Mouse (Mus musculus) hindbrain, embryonic 13.5 days (tissue): ENCODE measurements around the gene Sphk2. TPM values are rescaled to one million over a fixed set of nuclear protein-coding genes. Genes with fewer than 3 reads are reported as not detected.
"Not testable (repeated sequence)": the region's sequence is repeated elsewhere in the genome, so short reads cannot be mapped to it uniquely, and the experiment has no call there.

Experiments
- ATAC-seq: fragments of 200-750 bp; cut with Nextera tagmentation; 2 replicates; pipeline ENCODE4 v1.8.0; 2017; ENCODE audit warnings: moderate TSS enrichment; ENCODE audit not compliant: low FRiP score
- H3K27ac ChIP-seq: fragments of 300-500 bp; sonication (generic); 2 replicates; pipeline ENCODE4 v1.5.1; 2015; ENCODE audit warnings: inconsistent platforms, mild to moderate bottlenecking, moderate library complexity
- H3K27me3 ChIP-seq: fragments of 300-500 bp; sonication (generic); 2 replicates; pipeline ENCODE4 v1.6.1; 2015; ENCODE audit warnings: mild to moderate bottlenecking, inconsistent platforms
- H3K36me3 ChIP-seq: fragments of 300-500 bp; sonication (generic); 2 replicates; pipeline ENCODE4 v1.6.1; 2015; ENCODE audit warnings: mild to moderate bottlenecking, inconsistent platforms
- H3K4me1 ChIP-seq: fragments of 300-500 bp; sonication (generic); replicated peaks from 2 replicates; pipeline ENCODE4 v1.6.1; 2015; ENCODE audit warnings: inconsistent platforms
- H3K4me2 ChIP-seq: fragments of 300-500 bp; sonication (generic); 2 replicates; pipeline ENCODE4 v1.6.1; 2015; ENCODE audit warnings: inconsistent platforms, mild to moderate bottlenecking, moderate library complexity
- H3K4me3 ChIP-seq: fragments of 300-500 bp; sonication (generic); 2 replicates; pipeline ENCODE4 v1.5.1; 2015; ENCODE audit warnings: mild to moderate bottlenecking, inconsistent platforms
- H3K9ac ChIP-seq: fragments of 300-500 bp; sonication (generic); 2 replicates; pipeline ENCODE4 v1.6.1; 2015; ENCODE audit warnings: mild to moderate bottlenecking, inconsistent platforms
- H3K9me3 ChIP-seq: fragments of 300-500 bp; sonication (generic); 2 replicates; pipeline ENCODE4 v1.6.1; 2016; ENCODE audit warnings: inconsistent platforms
- WGBS: fragments of 180-500 bp; shearing (Covaris S2); methylation state at CpG from one replicate; pipeline ENCODE4 v1.1.7; 2015; 5-methylcytosine and 5-hydroxymethylcytosine counted together
- polyA plus RNA-seq: library from polyadenylated mRNA; unstranded; fragments of >200 nt; fragmentation: Nextera tagmentation; extraction: Ambion mirVana; gene quantifications from 2 replicates; pipeline ENCODE4 v1.2.1, GENCODE M21; 2015

The Sphk2 gene
- polyA plus RNA-seq, 1 experiment from 2014 or later: 25.0 TPM

- Histone ChIP-seq H3K9ac (peak overlapping the region; percentile 65), H3K27me3 (peaks cover 11% of the 10 kb centered on the region), H3K4me3 (no peak overlapping the region), H3K9me3 (no peaks in the 10 kb centered on the region), H3K36me3 (no peaks in the 10 kb centered on the region), H3K27ac (peak overlapping the region; percentile 63), H3K4me2 (peak overlapping the region; percentile 44), H3K4me1 (peaks cover 27% of the 10 kb centered on the region; the same call in 1 of the 2 replicates)
- peak; percentile 70 for ATAC-seq
- 30% methylated on average over 14 of the region's 14 CpGs for WGBS
These were observed 35.4 kb downstream of the Sphk2 start for GRCm38 (mm10) chr7:45682144-45683126.

- ATAC-seq: no peak
- H3K9me3 ChIP-seq: no peaks in the 10 kb centered on the region
- no peak overlapping the region for H3K9ac ChIP-seq
- H3K36me3 ChIP-seq: no peaks in the 10 kb centered on the region
- H3K4me1 ChIP-seq: peaks cover 22% of the 10 kb centered on the region; the same call in 1 of the 2 replicates
- H3K27ac ChIP-seq: no peak overlapping the region
- H3K27me3 ChIP-seq: peaks cover 7% of the 10 kb centered on the region; the same call in 1 of the 2 replicates
- H3K4me3 ChIP-seq: no peak overlapping the region
- WGBS: 91% methylated on average over 8 of the region's 8 CpGs
- no peak overlapping the region for H3K4me2 ChIP-seq
These were observed 36.6 kb downstream of the Sphk2 start for GRCm38 (mm10) chr7:45681046-45681736.

- no peak overlapping the region for H3K4me3 ChIP-seq
- no peak for ATAC-seq
- no peak overlapping the region for H3K4me2 ChIP-seq
- no peaks in the 10 kb centered on the region for H3K36me3 ChIP-seq
- H3K9me3 ChIP-seq: no peaks in the 10 kb centered on the region
- WGBS: 69% methylated on average over 14 of the region's 14 CpGs
- H3K9ac ChIP-seq: no peak overlapping the region; the same call in 1 of the 2 replicates
- H3K27me3 ChIP-seq: peaks cover 4% of the 10 kb centered on the region; the same call in 1 of the 2 replicates
- peaks cover 12% of the 10 kb centered on the region; the same call in 1 of the 2 replicates for H3K4me1 ChIP-seq
- no peak overlapping the region for H3K27ac ChIP-seq
These were observed 37.7 kb downstream of the Sphk2 start for GRCm38 (mm10) chr7:45679966-45680621.

- ATAC-seq: no peak
- no peaks in the 10 kb centered on the region for H3K27me3 ChIP-seq
- no peak overlapping the region for H3K9ac ChIP-seq
- H3K36me3 ChIP-seq: no peaks in the 10 kb centered on the region
- no peak overlapping the region for H3K27ac ChIP-seq
- no peak overlapping the region for H3K4me2 ChIP-seq
- no peaks in the 10 kb centered on the region for H3K9me3 ChIP-seq
- 93% methylated on average over 14 of the region's 14 CpGs for WGBS
- H3K4me1 ChIP-seq: peaks cover 12% of the 10 kb centered on the region; the same call in 1 of the 2 replicates
- no peak overlapping the region for H3K4me3 ChIP-seq
These were observed 39.3 kb downstream of the Sphk2 start for GRCm38 (mm10) chr7:45678513-45678912.

- Histone ChIP-seq H3K4me1 (peaks cover 7% of the 10 kb centered on the region; the same call in 1 of the 2 replicates), H3K4me3 (no peak overlapping the region), H3K9ac (no peak overlapping the region), H3K27me3 (no peaks in the 10 kb centered on the region), H3K27ac (no peak overlapping the region), H3K4me2 (no peak overlapping the region), H3K36me3 (no peaks in the 10 kb centered on the region), H3K9me3 (no peaks in the 10 kb centered on the region)
- no peak for ATAC-seq
- 76% methylated on average over 7 of the region's 7 CpGs for WGBS
These were observed 40.0 kb downstream of the Sphk2 start for GRCm38 (mm10) chr7:45677627-45678295.

GRCm38 (mm10) chr7:45668921-45669320, 48.9 kb downstream of the Sphk2 start:
- Histone ChIP-seq H3K4me2 (no peak overlapping the region), H3K36me3 (no peaks in the 10 kb centered on the region), H3K4me1 (no peaks in the 10 kb centered on the region), H3K27me3 (0 out of 2 replicates have a peak, but pooled peaks cover 4% of the 10 kb centered on the region), H3K9me3 (no peaks in the 10 kb centered on the region), H3K4me3 (no peak overlapping the region), H3K9ac (no peak overlapping the region), H3K27ac (no peak overlapping the region)
- no peak for ATAC-seq
- 97% methylated on average over 9 of the region's 9 CpGs for WGBS

GRCm38 (mm10) chr7:45667761-45668160, 50.0 kb downstream of the Sphk2 start:
- H3K4me1 ChIP-seq: no peaks in the 10 kb centered on the region
- no peak overlapping the region for H3K9ac ChIP-seq
- H3K9me3 ChIP-seq: no peaks in the 10 kb centered on the region
- no peak overlapping the region for H3K4me2 ChIP-seq
- no peaks in the 10 kb centered on the region for H3K36me3 ChIP-seq
- H3K27me3 ChIP-seq: 0 out of 2 replicates have a peak, but pooled peaks cover 4% of the 10 kb centered on the region
- 66% methylated on average over 14 of the region's 14 CpGs for WGBS
- H3K4me3 ChIP-seq: no peak overlapping the region
- H3K27ac ChIP-seq: no peak overlapping the region
- no peak for ATAC-seq

GRCm38 (mm10) chr7:45666161-45666560, 51.6 kb downstream of the Sphk2 start, which contains the start of gene Fut2:
TSS of gene Fut2 (minus strand) at chr7:45666394.
- Histone ChIP-seq H3K4me3 (no peak within 1 kb of the TSS), H3K4me2 (no peak within 1 kb of the TSS), H3K27me3 (0 out of 2 replicates have a peak, but pooled peaks cover 4% of the 10 kb centered on the region), H3K9ac (no peak within 1 kb of the TSS; the same call in 1 of the 2 replicates), H3K27ac (no peak within 1 kb of the TSS), H3K9me3 (no peaks in the 10 kb centered on the region), H3K36me3 (no peaks in the 10 kb centered on the region), H3K4me1 (no peaks in the 10 kb centered on the region)
- WGBS: 85% methylated on average over 7 of the region's 7 CpGs
- ATAC-seq: no peak

- no peak for ATAC-seq
- 64% methylated on average over 13 of the region's 13 CpGs for WGBS
- H3K36me3 ChIP-seq: no peaks in the 10 kb centered on the region
These were observed 52.3 kb downstream of the Sphk2 start for GRCm38 (mm10) chr7:45665303-45666138.

GRCm38 (mm10) chr7:45661702-45662101, 56.1 kb downstream of the Sphk2 start:
- not testable (repeated sequence) for H3K4me3 ChIP-seq, H3K36me3 ChIP-seq, H3K9me3 ChIP-seq, H3K4me1 ChIP-seq, H3K9ac ChIP-seq, H3K4me2 ChIP-seq, ATAC-seq, H3K27ac ChIP-seq, H3K27me3 ChIP-seq
- whole genome bisulfite sequencing: 92% methylated on average over 6 of the region's 6 CpGs

More at GRCm38 (mm10) chr7:45665303-45666138, 52.3 kb downstream of the Sphk2 start:
- Histone ChIP-seq H3K4me3 (no peak overlapping the region), H3K9ac (no peak overlapping the region; the same call in 1 of the 2 replicates), H3K9me3 (no peaks in the 10 kb centered on the region), H3K4me2 (no peak overlapping the region), H3K27me3 (0 out of 2 replicates have a peak, but pooled peaks cover 4% of the 10 kb centered on the region), H3K27ac (no peak overlapping the region), H3K4me1 (no peaks in the 10 kb centered on the region)
